Mouse (Mus musculus) bone marrow macrophage, adult 2 months (primary cell): Measurements from ENCODE around the gene Slc24a5.

ENCODE experiments used
- CTCF ChIP-seq: IDR thresholded peaks from 2 replicates; pipeline ENCODE4 v1.5.1; 2012; ENCODE audit warnings: low read depth, mild to moderate bottlenecking, low read length, moderate library complexity
- POLR2A ChIP-seq: IDR thresholded peaks from 2 replicates; pipeline ENCODE4 v1.6.1; 2012; ENCODE audit warnings: mild to moderate bottlenecking, low read depth, low read length, borderline replicate concordance

GRCm38 (mm10) chr2:125024386-125024785, 43.5 kb upstream of the Slc24a5 start:
- TF ChIP-seq CTCF (no peak), POLR2A (no peak)
